Mouse (Mus musculus) thymus, adult 18-20 months (tissue): ENCODE data around the gene Mbl1.

ENCODE experiments used
- DNase-seq, 2 experiments: peaks; one replicate each; pipeline ENCODE4 v3.0.0; 2022; ENCODE audit warnings: mixed read lengths in 2 of 2

The Mbl1 gene

GRCm38 (mm10) chr14:41151220-41151898, at the start of gene Mbl1:
Mbl1 (plus strand) TSS chr14:41151458.
- DNase-seq: no peak

GRCm38 (mm10) chr14:41102269-41102668, 49.0 kb upstream of the Mbl1 start:
- no peak for DNase-seq

GRCm38 (mm10) chr14:41104853-41105444, 46.3 kb upstream of the Mbl1 start, which contains the start of gene Mat1a:
Mat1a (plus strand) TSS chr14:41105035.
- DNase-seq: no peak

GRCm38 (mm10) chr14:41111031-41111668, 40.1 kb upstream of the Mbl1 start:
- no peak for DNase-seq

- DNase-seq: no peak
Observed at GRCm38 (mm10) chr14:41112944-41113343, 38.3 kb upstream of the Mbl1 start.

GRCm38 (mm10) chr14:41116271-41116670, 35.0 kb upstream of the Mbl1 start:
- DNase-seq: no peak

- DNase-seq: no peak
Observed at GRCm38 (mm10) chr14:41124683-41125082, 26.6 kb upstream of the Mbl1 start.

- no peak for DNase-seq
Observed at GRCm38 (mm10) chr14:41127997-41128396, 23.3 kb upstream of the Mbl1 start.

GRCm38 (mm10) chr14:41131540-41131939, 19.7 kb upstream of the Mbl1 start, which contains the start of gene Sftpa1:
Sftpa1 (plus strand) TSS chr14:41131782.
- DNase-seq: no peak

GRCm38 (mm10) chr14:41137006-41137405, 14.3 kb upstream of the Mbl1 start:
- no peak for DNase-seq

- DNase-seq: no peak
Observed at GRCm38 (mm10) chr14:41140686-41141085, 10.6 kb upstream of the Mbl1 start.

GRCm38 (mm10) chr14:41146035-41146434, 5.2 kb upstream of the Mbl1 start:
- no peak for DNase-seq

GRCm38 (mm10) chr14:41146922-41147321, 4.3 kb upstream of the Mbl1 start:
- no peak for DNase-seq

- no peak for DNase-seq
Observed at GRCm38 (mm10) chr14:41147356-41147755, 3.9 kb upstream of the Mbl1 start.

- no peak for DNase-seq
Observed at GRCm38 (mm10) chr14:41160076-41160475, 8.8 kb downstream of the Mbl1 start.

- DNase-seq: no peak
Observed at GRCm38 (mm10) chr14:41160743-41161142, 9.5 kb downstream of the Mbl1 start.

GRCm38 (mm10) chr14:41162663-41163062, 11.4 kb downstream of the Mbl1 start:
- no peak for DNase-seq

- DNase-seq: no peak
Observed at GRCm38 (mm10) chr14:41167278-41167677, 16.0 kb downstream of the Mbl1 start.

- no peak for DNase-seq
Observed at GRCm38 (mm10) chr14:41168567-41168966, 17.3 kb downstream of the Mbl1 start.

GRCm38 (mm10) chr14:41170514-41170913, 19.3 kb downstream of the Mbl1 start:
- DNase-seq: no peak

- no peak for DNase-seq
Observed at GRCm38 (mm10) chr14:41174802-41175201, 23.5 kb downstream of the Mbl1 start.

- DNase-seq: no peak
Observed at GRCm38 (mm10) chr14:41185059-41185821, 34.0 kb downstream of the Mbl1 start, which contains the start of gene Sftpd. Sftpd (minus strand) TSS chr14:41185149.

- no peak for DNase-seq
Observed at GRCm38 (mm10) chr14:41189496-41189895, 38.2 kb downstream of the Mbl1 start.
